Mouse (Mus musculus) cerebral cortex, adult 2 months (tissue): Measurements from ENCODE around the gene Gm37419.

Experiments
- WGBS: fragments of 180-500 bp; shearing (Covaris S2); methylation state at CpG from one replicate; pipeline ENCODE4 v1.1.7; 2018; 5-methylcytosine and 5-hydroxymethylcytosine counted together

Gene Gm37419

GRCm38 (mm10) chr16:23997228-23997627 lies 8.9 kb downstream of the Gm37419 start:
- WGBS: 85% methylated on average over 3 of the region's 3 CpGs

- WGBS: 94% methylated on average over 6 of the region's 6 CpGs
These were observed 9.6 kb downstream of the Gm37419 start for GRCm38 (mm10) chr16:23997912-23998311.

- 66% methylated on average over 8 of the region's 8 CpGs for WGBS
These were observed 17.6 kb downstream of the Gm37419 start for GRCm38 (mm10) chr16:24005928-24006327.

- WGBS: 97% methylated on average over 2 of the region's 2 CpGs
These were observed 21.6 kb downstream of the Gm37419 start for GRCm38 (mm10) chr16:24009891-24010290.

- 92% methylated on average over 3 of the region's 3 CpGs for WGBS
These were observed 23.0 kb downstream of the Gm37419 start for GRCm38 (mm10) chr16:24011306-24011705.

- 67% methylated on average over 3 of the region's 3 CpGs for WGBS
These were observed 23.8 kb downstream of the Gm37419 start for GRCm38 (mm10) chr16:24012066-24012465.

GRCm38 (mm10) chr16:24014378-24014777 lies 26.1 kb downstream of the Gm37419 start:
- WGBS: 79% methylated on average over 3 of the region's 3 CpGs

GRCm38 (mm10) chr16:24016273-24016672 lies 28.0 kb downstream of the Gm37419 start:
- 64% methylated on average over 6 of the region's 6 CpGs for WGBS

- WGBS: 83% methylated on average over 5 of the region's 5 CpGs
These were observed 28.5 kb downstream of the Gm37419 start for GRCm38 (mm10) chr16:24016742-24017141.

- 88% methylated on average over 1 of the region's 1 CpGs for WGBS
These were observed 33.4 kb downstream of the Gm37419 start for GRCm38 (mm10) chr16:24021722-24022121.

GRCm38 (mm10) chr16:24022605-24023004 lies 34.3 kb downstream of the Gm37419 start:
- 95% methylated on average over 4 of the region's 4 CpGs for WGBS

- WGBS: 89% methylated on average over 7 of the region's 7 CpGs
These were observed 37.2 kb downstream of the Gm37419 start for GRCm38 (mm10) chr16:24025442-24025841.

- WGBS: 78% methylated on average over 2 of the region's 2 CpGs
These were observed 41.8 kb downstream of the Gm37419 start for GRCm38 (mm10) chr16:24029965-24030672.

- WGBS: 94% methylated on average over 5 of the region's 5 CpGs
These were observed 45.0 kb downstream of the Gm37419 start for GRCm38 (mm10) chr16:24033259-24033658.

GRCm38 (mm10) chr16:24034450-24034849 lies 46.2 kb downstream of the Gm37419 start:
- 82% methylated on average over 2 of the region's 2 CpGs for WGBS

GRCm38 (mm10) chr16:24036398-24036797 lies 48.1 kb downstream of the Gm37419 start:
- 89% methylated on average over 3 of the region's 3 CpGs for WGBS
